Mouse (Mus musculus) kidney, adult 18-20 months (tissue): ENCODE results near the gene Nat14.

ENCODE experiments used
- DNase-seq: peaks from one replicate; pipeline ENCODE4 v3.0.0; 2021

The Nat14 gene

GRCm38 (mm10) chr7:4953815-4954445 is 32.1 kb downstream of the Nat14 start:
- DNase-seq = no peak

GRCm38 (mm10) chr7:4957361-4957760 is 35.5 kb downstream of the Nat14 start:
- DNase-seq = no peak

- DNase-seq = no peak
Observed at GRCm38 (mm10) chr7:4963527-4963926, 41.7 kb downstream of the Nat14 start.

- DNase-seq = peak; percentile 76
Observed at GRCm38 (mm10) chr7:4964272-4964671, 42.4 kb downstream of the Nat14 start, which contains the start of gene Sbk2. TSS of gene Sbk2 (minus strand) at chr7:4964406.

GRCm38 (mm10) chr7:4964988-4965387 is 43.2 kb downstream of the Nat14 start:
- DNase-seq = no peak

GRCm38 (mm10) chr7:4971068-4971467 is 49.2 kb downstream of the Nat14 start, which contains the start of gene Sbk3:
TSS of gene Sbk3 (minus strand) at chr7:4971168.
- DNase-seq = no peak

- no peak for DNase-seq
Observed at GRCm38 (mm10) chr7:4971710-4972109, 49.9 kb downstream of the Nat14 start.

- DNase-seq = no peak
Observed at GRCm38 (mm10) chr7:4972321-4973047, 50.7 kb downstream of the Nat14 start.
